Mouse (Mus musculus) liver, embryonic 12.5 days (tissue): ENCODE results near the gene Itprid2. TPM values are rescaled to one million over a fixed set of nuclear protein-coding genes. Genes with fewer than 3 reads are reported as not detected.

Experiments used
- ATAC-seq: fragments of 200-750 bp; cut with Nextera tagmentation; 2 replicates; pipeline ENCODE4 v1.8.0; 2017; ENCODE audit warnings: moderate number of reproducible peaks, mild to moderate bottlenecking, moderate library complexity
- H3K27ac ChIP-seq: fragments of 300-500 bp; sonication (generic); 2 replicates; pipeline ENCODE4 v1.5.1; 2016; ENCODE audit warnings: mild to moderate bottlenecking
- H3K27me3 ChIP-seq: fragments of 300-500 bp; sonication (generic); replicated peaks from 2 replicates; pipeline ENCODE4 v1.6.1; 2016; ENCODE audit warnings: mild to moderate bottlenecking, moderate library complexity
- H3K36me3 ChIP-seq: fragments of 300-500 bp; sonication (generic); 2 replicates; pipeline ENCODE4 v1.6.1; 2016; ENCODE audit warnings: mild to moderate bottlenecking, moderate library complexity
- H3K4me1 ChIP-seq: fragments of 300-500 bp; sonication (generic); 2 replicates; pipeline ENCODE4 v1.6.1; 2016
- H3K4me2 ChIP-seq: fragments of 300-500 bp; sonication (generic); 2 replicates; pipeline ENCODE4 v1.6.1; 2016; ENCODE audit warnings: mild to moderate bottlenecking, moderate library complexity
- H3K4me3 ChIP-seq: fragments of 300-500 bp; sonication (generic); 2 replicates; pipeline ENCODE4 v1.5.1; 2016; ENCODE audit warnings: mild to moderate bottlenecking, moderate library complexity
- H3K9ac ChIP-seq: fragments of 300-500 bp; sonication (generic); 2 replicates; pipeline ENCODE4 v1.6.1; 2016; ENCODE audit warnings: mild to moderate bottlenecking, moderate library complexity
- H3K9me3 ChIP-seq: fragments of 300-500 bp; sonication (generic); replicated peaks from 2 replicates; pipeline ENCODE4 v1.6.1; 2016; ENCODE audit warnings: mild to moderate bottlenecking, moderate library complexity
- WGBS: fragments of 180-500 bp; shearing (Covaris S2); methylation state at CpG from one replicate; pipeline ENCODE4 v1.1.7; 2016; ENCODE audit not compliant: insufficient replicate concordance; 5-methylcytosine and 5-hydroxymethylcytosine counted together
- polyA plus RNA-seq: library from polyadenylated mRNA; unstranded; fragments of >200 nt; fragmentation: Nextera tagmentation; extraction: Ambion mirVana; gene quantifications from 2 replicates; pipeline ENCODE4 v1.2.1, GENCODE M21; 2016

The Itprid2 gene
- polyA plus RNA-seq, 1 experiment from 2014 or later = 5.2 TPM

- no peaks in the 10 kb centered on the region for H3K36me3 ChIP-seq
These were observed 16.3 kb upstream of the Itprid2 start for GRCm38 (mm10) chr2:79618614-79619568.

GRCm38 (mm10) chr2:79623256-79623655 lies 11.9 kb upstream of the Itprid2 start:
- Histone ChIP-seq H3K9ac (no peak overlapping the region), H3K4me2 (no peak overlapping the region), H3K9me3 (no peaks in the 10 kb centered on the region), H3K4me3 (no peak overlapping the region), H3K27me3 (no peaks in the 10 kb centered on the region), H3K4me1 (peaks cover 3% of the 10 kb centered on the region; the same call in 1 of the 2 replicates), H3K27ac (no peak overlapping the region), H3K36me3 (no peaks in the 10 kb centered on the region)
- whole genome bisulfite sequencing = 52% methylated on average over 4 of the region's 4 CpGs
- no peak for ATAC-seq

More at GRCm38 (mm10) chr2:79618614-79619568, 16.3 kb upstream of the Itprid2 start:
- no peaks in the 10 kb centered on the region for H3K9me3 ChIP-seq
- no peak overlapping the region for H3K9ac ChIP-seq
- WGBS = 60% methylated on average over 6 of the region's 6 CpGs
- no peaks in the 10 kb centered on the region for H3K27me3 ChIP-seq
- H3K4me2 ChIP-seq = no peak overlapping the region
- H3K27ac ChIP-seq = no peak overlapping the region
- H3K4me1 ChIP-seq = peaks cover 3% of the 10 kb centered on the region; the same call in 1 of the 2 replicates
- ATAC-seq = no peak
- H3K4me3 ChIP-seq = no peak overlapping the region

- no peak overlapping the region for H3K27ac ChIP-seq
- H3K36me3 ChIP-seq = no peaks in the 10 kb centered on the region
- H3K4me2 ChIP-seq = no peak overlapping the region
- WGBS = 57% methylated on average over 1 of the region's 1 CpGs
- H3K4me1 ChIP-seq = peaks cover 3% of the 10 kb centered on the region; the same call in 1 of the 2 replicates
- H3K9ac ChIP-seq = no peak overlapping the region
- ATAC-seq = no peak
- H3K27me3 ChIP-seq = no peaks in the 10 kb centered on the region
- H3K4me3 ChIP-seq = no peak overlapping the region
- no peaks in the 10 kb centered on the region for H3K9me3 ChIP-seq
These were observed 7.5 kb upstream of the Itprid2 start for GRCm38 (mm10) chr2:79627624-79628023.

- no peak for ATAC-seq
- H3K4me3 ChIP-seq = no peak overlapping the region
- WGBS = 63% methylated on average over 2 of the region's 2 CpGs
- H3K36me3 ChIP-seq = no peaks in the 10 kb centered on the region
- H3K9ac ChIP-seq = no peak overlapping the region
- peaks cover 3% of the 10 kb centered on the region; the same call in 1 of the 2 replicates for H3K4me1 ChIP-seq
- no peak overlapping the region for H3K27ac ChIP-seq
- no peak overlapping the region for H3K4me2 ChIP-seq
- H3K27me3 ChIP-seq = no peaks in the 10 kb centered on the region
- no peaks in the 10 kb centered on the region for H3K9me3 ChIP-seq
These were observed 4.9 kb upstream of the Itprid2 start for GRCm38 (mm10) chr2:79630231-79630630.

DNA sequence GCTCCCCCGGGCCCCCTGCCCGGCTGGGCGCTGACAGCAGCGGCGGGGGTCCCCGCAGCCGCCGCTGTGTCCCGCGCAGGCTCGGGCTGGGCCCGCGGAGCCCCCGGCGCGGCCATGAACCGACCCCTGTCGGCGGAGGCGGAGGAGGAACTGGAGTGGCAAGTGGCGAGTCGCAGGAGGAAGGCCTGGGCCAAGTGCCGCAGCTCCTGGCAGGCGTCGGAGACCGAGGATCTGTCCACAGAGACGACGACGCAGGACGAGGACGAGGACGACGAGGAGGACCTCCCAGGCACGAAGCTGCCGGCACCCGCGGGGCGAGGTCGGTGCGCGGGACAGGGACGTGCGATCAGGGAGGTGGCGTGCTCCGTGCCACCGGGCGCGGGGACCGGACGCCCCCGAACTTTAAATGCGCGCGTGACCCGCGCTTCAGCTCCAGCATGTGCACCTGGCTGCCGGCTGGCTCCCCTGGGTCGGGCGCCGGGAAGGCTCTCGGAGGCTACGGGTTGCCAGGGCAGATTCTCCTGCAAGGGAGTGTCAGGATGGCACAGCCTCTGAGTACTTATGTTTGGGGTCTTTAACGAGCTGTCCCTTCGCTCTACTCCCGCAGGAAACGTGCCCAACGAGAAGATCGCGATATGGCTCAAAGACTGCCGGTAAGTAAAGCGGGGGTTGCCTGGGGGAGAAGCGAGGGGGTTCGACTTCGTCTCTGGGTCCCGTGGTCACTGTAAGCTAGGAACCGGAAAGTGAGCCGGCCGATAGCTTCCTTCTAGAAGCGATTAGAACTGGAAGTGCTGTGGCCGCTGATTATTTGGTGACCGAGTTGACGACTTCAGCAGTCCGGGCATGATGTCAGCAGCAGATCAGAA lies 507 bp downstream of the Itprid2 start:
- Histone ChIP-seq H3K27me3 (no peaks in the 10 kb centered on the region), H3K9ac (peak overlapping the region; percentile 90), H3K9me3 (no peaks in the 10 kb centered on the region), H3K4me3 (peak overlapping the region; percentile 84), H3K27ac (peak overlapping the region; percentile 82), H3K36me3 (peaks cover 7% of the 10 kb centered on the region; the same call in 1 of the 2 replicates), H3K4me2 (peak overlapping the region; percentile 100), H3K4me1 (peaks cover 11% of the 10 kb centered on the region)
- ATAC-seq = peak; percentile 69
- WGBS = under 1% methylated on average over 78 of the region's 83 CpGs

DNA sequence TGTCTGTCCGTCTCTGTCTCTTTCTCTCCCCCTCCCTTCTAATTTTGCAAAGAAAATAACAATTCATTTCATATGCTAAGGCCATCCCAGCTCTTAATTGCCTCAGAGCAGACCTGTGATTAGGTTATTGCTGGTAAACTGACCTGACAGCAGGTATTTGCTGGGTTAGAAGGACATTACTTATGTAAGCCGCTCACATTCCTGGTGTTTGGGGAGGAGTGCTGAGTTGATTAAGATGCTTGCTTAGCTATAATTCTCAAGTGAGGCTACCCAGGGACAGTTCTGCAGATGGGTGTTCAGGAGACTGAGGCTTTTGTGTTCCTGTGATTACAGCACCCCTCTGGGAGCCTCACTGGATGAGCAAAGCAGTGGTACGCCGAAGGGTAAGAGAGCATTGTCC lies 3.8 kb downstream of the Itprid2 start:
- 81% methylated on average over 4 of the region's 4 CpGs for WGBS
- no peak overlapping the region for H3K4me3 ChIP-seq

DNA sequence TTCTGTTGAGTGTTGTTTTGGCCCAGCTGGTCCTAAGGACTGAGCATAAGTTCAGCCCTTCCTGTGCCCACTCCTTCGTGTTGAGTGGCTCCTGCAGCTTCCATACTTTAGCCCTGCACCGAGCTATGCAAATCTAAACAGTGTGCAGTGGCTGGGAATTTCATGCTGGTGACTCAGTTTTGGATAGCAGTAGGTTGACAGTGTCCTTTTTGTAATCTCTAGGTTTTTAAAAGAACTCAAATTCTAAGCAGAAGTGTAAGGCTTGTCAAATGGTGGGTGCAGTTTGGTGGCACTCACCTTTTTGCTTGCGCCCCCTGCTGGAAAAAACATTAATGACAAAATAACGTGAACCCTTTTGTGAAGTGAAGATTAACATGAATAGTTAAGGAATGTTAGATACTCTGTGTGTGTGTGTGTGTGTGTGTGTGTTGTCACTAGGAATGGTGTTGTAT lies 11.1 kb downstream of the Itprid2 start:
- peaks cover 8% of the 10 kb centered on the region; the same call in 1 of the 2 replicates for H3K4me1 ChIP-seq
- no peaks in the 10 kb centered on the region for H3K9me3 ChIP-seq
- no peak overlapping the region for H3K27ac ChIP-seq
- no peak overlapping the region for H3K4me3 ChIP-seq
- no peaks in the 10 kb centered on the region for H3K27me3 ChIP-seq
- 43% methylated on average over 4 of the region's 4 CpGs for WGBS
- ATAC-seq = 0 out of 2 replicates have a peak, but pooled peaks have one; percentile 15
- no peak overlapping the region for H3K4me2 ChIP-seq
- no peak overlapping the region for H3K9ac ChIP-seq
- peaks cover 48% of the 10 kb centered on the region for H3K36me3 ChIP-seq

More for the DNA sequence above, 3.8 kb downstream of the Itprid2 start:
- peaks cover 11% of the 10 kb centered on the region for H3K4me1 ChIP-seq
- H3K9ac ChIP-seq = no peak overlapping the region
- H3K36me3 ChIP-seq = peaks cover 30% of the 10 kb centered on the region
- no peaks in the 10 kb centered on the region for H3K9me3 ChIP-seq
- H3K4me2 ChIP-seq = no peak overlapping the region
- H3K27me3 ChIP-seq = no peaks in the 10 kb centered on the region
- ATAC-seq = no peak
- no peak overlapping the region for H3K27ac ChIP-seq

DNA sequence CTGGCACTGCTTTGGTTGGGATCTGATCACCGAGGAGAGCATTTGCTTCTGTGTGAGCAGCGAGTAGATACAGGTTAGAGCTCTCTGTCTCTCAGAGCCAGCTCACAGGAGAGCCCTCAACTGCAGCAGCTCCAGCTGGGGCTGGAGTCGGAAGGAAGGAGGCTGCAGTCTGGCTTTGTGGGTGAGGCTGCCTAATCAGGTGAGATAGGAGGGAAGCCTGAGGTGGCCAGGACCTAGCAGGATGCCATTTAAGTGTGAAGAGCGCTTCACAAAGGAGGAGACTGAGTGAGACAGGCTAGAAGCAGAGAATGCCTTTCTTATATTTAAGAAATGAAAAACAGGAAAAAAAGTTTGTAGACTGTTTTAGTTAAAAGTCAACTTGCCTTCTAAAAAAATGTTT lies 11.9 kb downstream of the Itprid2 start:
- WGBS = 71% methylated on average over 4 of the region's 4 CpGs
- no peak for ATAC-seq

GRCm38 (mm10) chr2:79647728-79648127 lies 12.6 kb downstream of the Itprid2 start:
- Histone ChIP-seq H3K9ac (no peak overlapping the region), H3K27ac (no peak overlapping the region), H3K27me3 (no peaks in the 10 kb centered on the region), H3K9me3 (no peaks in the 10 kb centered on the region), H3K4me2 (no peak overlapping the region), H3K36me3 (peaks cover 43% of the 10 kb centered on the region), H3K4me3 (no peak overlapping the region), H3K4me1 (peaks cover 8% of the 10 kb centered on the region; the same call in 1 of the 2 replicates)
- 48% methylated on average over 2 of the region's 2 CpGs for WGBS
- no peak for ATAC-seq

More for the DNA sequence above, 11.9 kb downstream of the Itprid2 start:
- H3K4me2 ChIP-seq = no peak overlapping the region
- no peak overlapping the region for H3K9ac ChIP-seq
- H3K27me3 ChIP-seq = no peaks in the 10 kb centered on the region
- H3K9me3 ChIP-seq = no peaks in the 10 kb centered on the region
- H3K4me3 ChIP-seq = no peak overlapping the region
- no peak overlapping the region for H3K27ac ChIP-seq
- peaks cover 8% of the 10 kb centered on the region; the same call in 1 of the 2 replicates for H3K4me1 ChIP-seq
- peaks cover 44% of the 10 kb centered on the region for H3K36me3 ChIP-seq

- 80% methylated on average over 3 of the region's 3 CpGs for WGBS
- ATAC-seq = no peak
- peaks cover 5% of the 10 kb centered on the region; the same call in 1 of the 2 replicates for H3K4me1 ChIP-seq
- H3K27ac ChIP-seq = no peak overlapping the region
- peaks cover 23% of the 10 kb centered on the region for H3K36me3 ChIP-seq
- no peak overlapping the region for H3K4me2 ChIP-seq
- H3K9ac ChIP-seq = no peak overlapping the region
- H3K27me3 ChIP-seq = no peaks in the 10 kb centered on the region
- H3K9me3 ChIP-seq = no peaks in the 10 kb centered on the region
- H3K4me3 ChIP-seq = no peak overlapping the region
These were observed 16.0 kb downstream of the Itprid2 start for GRCm38 (mm10) chr2:79651185-79651584.

DNA sequence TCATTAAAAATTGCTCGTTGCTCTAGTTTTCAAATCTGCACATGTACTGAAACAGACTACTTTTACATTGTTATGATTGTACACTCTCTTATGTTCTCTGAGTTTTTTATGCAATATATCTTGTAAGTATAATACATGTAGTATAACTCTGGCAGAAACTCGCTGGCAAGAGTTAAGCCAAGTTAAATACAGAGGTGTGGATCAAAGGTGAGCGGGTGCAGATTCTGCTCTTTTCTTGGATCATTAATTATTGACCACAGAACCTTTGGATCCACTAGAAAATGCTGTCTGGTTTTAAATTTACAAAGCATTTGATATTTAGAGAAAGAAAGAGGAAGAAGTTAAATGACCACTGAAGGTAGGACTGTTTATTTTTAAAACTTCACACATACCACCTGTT lies 16.5 kb downstream of the Itprid2 start:
- Histone ChIP-seq H3K27me3 (no peaks in the 10 kb centered on the region), H3K9me3 (no peaks in the 10 kb centered on the region), H3K27ac (no peak overlapping the region), H3K36me3 (peaks cover 26% of the 10 kb centered on the region), H3K4me1 (peaks cover 4% of the 10 kb centered on the region; the same call in 1 of the 2 replicates), H3K4me3 (no peak overlapping the region), H3K4me2 (no peak overlapping the region), H3K9ac (no peak overlapping the region)
- WGBS = 68% methylated on average over 3 of the region's 3 CpGs
- no peak for ATAC-seq
